Mouse (Mus musculus) CH12.LX (cell line): ENCODE measurements around the gene Ick.

ENCODE experiments used
- EP300 ChIP-seq: IDR thresholded peaks from 2 replicates; pipeline ENCODE4 v1.6.1; 2011; ENCODE audit warnings: low read length, improper control_type of control experiment
- HCFC1 ChIP-seq: IDR thresholded peaks from 2 replicates; pipeline ENCODE4 v1.6.1; 2012; ENCODE audit warnings: low read depth, mild to moderate bottlenecking, inconsistent platforms, low read length, improper control_type of control experiment
- POLR2A ChIP-seq: IDR thresholded peaks from 2 replicates; pipeline ENCODE4 v1.6.1; 2011; ENCODE audit warnings: low read depth, mild to moderate bottlenecking, improper control_type of control experiment, low read length

DNA sequence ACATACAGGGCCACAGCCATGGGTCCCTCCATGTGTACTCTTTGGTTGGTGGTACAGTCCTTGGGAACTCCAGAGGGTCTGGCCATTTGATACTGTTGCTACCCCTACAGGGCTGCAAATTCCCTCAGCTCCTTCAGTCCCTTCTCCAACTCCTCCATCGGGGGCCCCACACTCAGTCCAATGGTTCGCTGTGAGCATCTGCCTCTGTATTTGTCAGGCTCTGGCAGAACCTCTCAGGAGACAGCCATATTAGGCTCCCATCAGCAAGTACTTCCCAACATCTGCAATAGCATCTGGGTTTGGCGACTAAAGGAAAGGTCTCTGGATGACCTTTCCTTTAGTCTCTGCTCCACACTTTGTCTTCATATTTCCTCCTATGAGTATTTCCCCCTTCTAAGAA is 102.5 kb downstream of the Ick start:
- TF ChIP-seq HCFC1 (no peak), POLR2A (no peak), EP300 (no peak)
